Mouse (Mus musculus) frontal cortex, adult (tissue): ENCODE data around the gene Trim7.
"Not testable (repeated sequence)": the region's sequence is repeated elsewhere in the genome, so short reads cannot be mapped to it uniquely, and the experiment has no call there.

Experiments
- ATAC-seq: cut with Nextera tagmentation; 2 replicates; pipeline ENCODE4 v1.9.2; 2017; ENCODE audit warnings: mild to moderate bottlenecking, moderate library complexity, mixed read lengths; ENCODE audit not compliant: low TSS enrichment

Trim7 gene

DNA sequence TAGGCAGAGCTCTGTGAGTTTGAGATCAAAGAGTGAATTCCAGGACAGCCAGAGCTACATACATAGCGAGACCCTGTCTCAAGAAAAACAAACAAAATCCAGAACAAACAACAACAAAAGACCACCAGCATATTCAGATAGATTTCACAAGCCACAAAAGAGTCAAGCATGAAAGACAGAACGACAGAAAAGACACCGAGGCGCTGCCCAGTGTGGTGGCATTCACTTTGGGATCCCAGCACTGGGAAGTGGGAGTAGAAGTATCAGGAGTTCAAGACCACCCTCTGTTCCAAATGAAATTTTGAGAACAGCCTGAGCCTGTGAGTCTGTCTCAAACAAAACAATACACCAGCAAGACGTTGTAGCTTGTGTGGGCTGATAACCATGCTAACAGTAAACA lies 20.9 kb downstream of the Trim7 start:
- no peak for ATAC-seq

DNA sequence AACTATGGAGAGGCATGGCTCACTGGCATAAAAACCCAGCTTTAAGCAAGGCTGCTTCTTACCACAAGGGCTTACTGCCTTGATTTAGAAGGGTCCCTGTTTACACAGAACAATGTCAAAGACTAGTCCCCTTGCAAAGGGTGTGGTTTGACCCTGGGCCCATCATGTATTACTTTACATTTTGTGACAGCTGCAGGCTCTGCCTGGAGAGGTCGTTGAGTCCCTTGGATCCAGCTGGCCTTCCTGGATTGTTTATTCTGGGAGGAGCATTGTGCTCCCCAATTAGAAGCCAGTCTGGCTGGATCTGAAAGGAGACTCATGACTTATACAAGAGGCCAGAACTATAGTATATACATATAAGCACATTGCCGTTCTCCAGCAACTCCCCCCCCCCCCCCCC lies 24.3 kb downstream of the Trim7 start:
- ATAC-seq = no peak

DNA sequence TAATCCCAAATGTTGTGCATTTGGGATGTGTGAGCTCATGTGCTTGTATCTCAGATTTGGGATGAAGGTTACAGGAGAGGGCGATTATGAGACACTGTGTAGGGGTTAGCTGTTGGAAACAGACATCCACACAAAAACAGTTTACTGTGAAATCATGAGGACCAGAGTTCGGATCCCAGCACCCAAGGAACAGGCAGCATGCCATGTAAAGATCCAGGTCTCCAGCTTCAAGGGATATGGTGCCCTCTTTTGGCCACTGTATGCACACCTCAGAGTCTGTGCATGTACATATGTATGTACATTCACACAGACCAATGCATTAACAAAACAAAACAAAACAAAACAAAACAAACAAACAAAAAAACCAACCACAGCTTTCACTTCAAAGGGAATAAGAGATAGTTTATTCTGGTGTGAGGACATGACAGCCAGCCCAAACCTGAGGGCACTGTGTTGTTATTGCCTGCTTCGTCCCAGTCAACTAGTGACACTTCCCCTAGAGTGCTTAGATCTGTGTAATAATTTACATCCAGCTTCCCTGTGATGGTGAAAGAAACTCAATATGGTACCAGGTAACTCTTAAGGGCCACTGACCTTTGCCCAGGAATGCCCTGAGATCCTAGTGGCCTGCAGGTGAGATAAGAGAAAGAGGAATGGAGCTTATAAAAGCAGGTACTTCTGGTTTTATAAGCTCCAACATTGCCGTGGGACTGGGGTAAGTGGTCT lies 25.5 kb downstream of the Trim7 start:
- ATAC-seq = no peak

DNA sequence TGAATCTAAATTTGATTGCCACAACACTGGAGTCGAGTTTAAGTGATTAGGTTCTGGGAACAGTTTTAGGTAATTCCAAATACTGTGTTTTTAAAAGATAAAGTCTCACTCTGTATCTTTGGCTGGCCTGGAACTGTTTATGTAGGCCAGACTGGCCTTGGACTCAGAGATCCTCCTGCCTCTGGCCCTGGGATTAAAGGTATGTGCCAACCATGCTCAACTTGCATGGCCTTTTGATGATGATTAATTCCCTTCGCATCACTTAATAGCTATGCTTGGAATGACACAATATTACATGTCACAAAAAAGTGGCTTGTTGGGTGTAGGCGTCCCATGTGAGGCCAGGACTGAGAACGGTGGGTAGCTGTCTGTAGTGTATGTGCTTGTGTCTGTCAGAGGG lies 26.2 kb downstream of the Trim7 start:
- no peak for ATAC-seq

DNA sequence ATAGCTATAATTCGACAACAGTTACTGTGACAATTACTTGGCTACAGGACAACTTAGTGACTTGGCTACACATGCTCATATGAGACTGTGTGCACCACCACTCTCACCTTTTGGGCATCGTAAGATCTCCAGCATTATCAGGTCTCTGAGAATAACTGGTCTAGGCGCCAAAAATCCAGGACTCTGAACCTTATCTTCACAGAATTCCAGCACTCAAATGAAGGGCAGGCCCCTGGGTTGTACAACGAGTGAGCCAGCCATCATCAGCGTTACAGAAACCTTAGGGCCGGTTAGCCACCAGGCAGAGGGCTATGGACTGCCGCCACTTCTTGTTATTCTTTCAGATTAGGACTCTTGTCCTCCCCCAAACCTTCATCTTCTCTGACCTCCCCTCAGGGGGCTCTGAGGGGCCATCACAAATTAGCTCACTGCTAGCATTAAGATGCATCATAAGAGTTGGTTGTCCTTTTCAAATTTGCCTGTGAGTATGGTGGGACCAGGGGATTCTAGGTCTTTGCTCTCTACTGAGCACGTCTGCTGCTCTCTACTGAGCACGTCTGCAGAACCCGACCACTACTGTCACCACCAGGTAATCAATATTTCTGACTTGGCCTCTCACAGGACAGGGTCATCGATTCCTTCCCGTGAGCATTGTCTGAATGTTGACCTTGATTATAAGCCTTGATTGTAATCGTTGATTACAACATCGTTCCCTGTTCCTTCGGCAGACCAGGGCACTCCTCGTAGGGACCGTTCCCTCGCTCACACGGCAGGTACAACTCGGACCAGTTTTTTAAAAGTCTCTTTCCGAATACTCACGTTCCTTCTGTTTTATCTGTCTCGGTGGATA lies 26.9 kb downstream of the Trim7 start:
- ATAC-seq = peak; percentile 27; the same call in 1 of the 2 replicates

DNA sequence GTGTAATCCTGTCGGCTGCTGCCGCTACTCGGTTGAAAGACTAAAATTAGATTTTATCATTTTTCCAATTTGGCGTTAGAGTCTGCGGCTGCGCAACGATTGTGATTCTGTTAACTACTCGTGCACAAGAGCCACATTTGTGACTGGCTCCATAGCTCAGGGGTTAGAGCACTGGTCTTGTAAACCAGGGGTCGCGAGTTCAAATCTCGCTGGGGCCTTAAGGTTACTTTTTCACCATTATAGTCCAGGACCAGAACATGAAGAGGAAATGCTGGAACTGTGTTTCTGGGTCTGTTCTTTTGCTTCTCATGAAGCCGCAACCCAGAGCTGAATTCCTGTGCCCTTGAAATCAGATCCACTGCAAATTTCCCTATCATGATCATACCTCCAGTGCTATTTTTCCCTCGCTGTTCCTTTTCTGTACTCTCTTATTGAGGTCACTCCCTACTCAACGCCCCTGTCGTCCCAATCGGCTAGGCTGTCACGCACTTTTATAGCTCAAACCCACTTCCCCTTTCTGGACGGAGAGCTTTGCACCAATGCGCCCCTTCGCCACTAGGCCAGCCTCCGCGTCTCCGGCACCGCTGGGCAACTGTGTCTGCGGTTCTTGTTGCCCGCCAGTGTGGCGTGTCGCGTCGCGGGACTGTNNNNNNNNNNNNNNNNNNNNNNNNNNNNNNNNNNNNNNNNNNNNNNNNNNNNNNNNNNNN lies 27.7 kb downstream of the Trim7 start:
- peak; percentile 28 for ATAC-seq

DNA sequence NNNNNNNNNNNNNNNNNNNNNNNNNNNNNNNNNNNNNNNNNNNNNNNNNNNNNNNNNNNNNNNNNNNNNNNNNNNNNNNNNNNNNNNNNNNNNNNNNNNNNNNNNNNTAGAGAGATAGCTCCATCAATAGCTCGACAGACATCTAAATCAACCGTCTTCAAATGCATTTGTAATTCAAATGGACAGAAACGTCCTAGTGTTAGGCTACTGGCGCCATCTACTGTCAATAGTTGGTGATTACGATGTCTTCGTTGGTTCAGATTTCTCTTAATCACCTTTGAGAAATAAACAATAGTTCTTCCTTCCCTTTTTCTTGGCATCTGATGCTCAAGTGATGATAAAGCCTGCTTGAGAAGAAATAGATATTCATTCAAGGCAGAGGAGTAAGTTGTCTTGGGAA lies 33.1 kb downstream of the Trim7 start:
- ATAC-seq = 0 out of 2 replicates have a peak, but pooled peaks have one; percentile 16

DNA sequence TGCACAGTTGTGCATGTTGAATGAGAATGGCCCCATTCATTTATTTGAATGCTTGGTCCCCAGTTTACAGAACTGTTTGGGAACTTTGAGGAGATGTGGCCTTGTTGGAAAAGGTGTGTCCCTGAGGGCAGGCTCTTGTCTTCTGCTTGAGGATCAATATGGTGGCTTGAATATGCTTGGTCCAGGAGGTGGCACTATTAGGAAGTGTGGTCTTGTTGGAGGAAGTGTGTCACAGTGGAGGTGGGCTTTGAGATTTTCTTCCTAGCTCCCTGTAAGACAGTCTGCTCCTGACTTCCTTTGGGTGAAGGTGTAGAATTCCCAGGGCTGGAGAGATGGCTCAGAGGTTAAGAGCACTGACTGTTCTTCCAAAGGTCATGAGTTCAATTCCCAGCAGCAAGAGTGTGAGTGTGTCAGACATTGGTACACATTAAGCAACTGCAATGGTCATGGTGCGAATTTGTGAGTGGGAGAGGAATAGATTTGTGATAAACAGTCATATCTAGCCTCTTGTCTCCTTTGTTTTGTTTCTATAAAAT lies 36.9 kb downstream of the Trim7 start:
- no peak for ATAC-seq

DNA sequence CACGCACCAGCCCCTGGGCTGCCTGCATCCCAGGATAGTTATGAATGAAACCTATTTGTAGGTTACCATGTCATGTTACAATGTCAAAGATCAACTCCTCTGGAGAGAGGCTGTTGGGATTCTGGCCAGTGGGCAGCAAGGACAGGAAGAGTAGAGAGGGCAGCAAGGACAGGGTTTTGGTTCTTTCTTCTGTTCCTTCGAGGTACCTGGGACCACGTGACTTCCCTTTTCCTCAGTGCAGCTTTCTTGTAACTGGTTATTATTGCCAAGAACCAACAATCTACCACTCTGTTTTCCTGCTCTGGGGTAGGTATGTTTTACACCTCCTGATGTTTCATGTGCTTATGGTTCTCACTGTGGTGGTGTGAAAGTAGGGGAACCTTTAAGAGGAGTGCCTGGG lies 37.9 kb downstream of the Trim7 start:
- ATAC-seq = no peak

DNA sequence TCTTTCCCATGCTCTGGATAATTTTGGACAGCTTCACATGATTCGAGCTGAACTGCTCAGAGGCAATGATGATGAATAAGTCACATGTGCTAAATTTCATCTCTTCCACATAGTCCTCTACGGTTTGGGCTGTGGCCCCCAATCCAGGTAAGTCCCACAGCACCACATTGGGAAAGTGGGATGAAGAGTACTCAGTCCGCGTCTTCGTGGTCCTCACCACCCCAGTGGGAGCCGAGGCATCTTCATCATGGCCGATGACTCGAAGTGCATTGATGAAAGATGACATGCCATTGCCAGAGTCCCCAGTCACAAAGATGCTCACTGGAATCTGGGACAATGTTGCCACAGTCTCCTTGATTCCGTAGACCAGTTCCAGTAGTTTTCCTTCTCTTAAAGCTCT lies 40.5 kb downstream of the Trim7 start:
- ATAC-seq = no peak

DNA sequence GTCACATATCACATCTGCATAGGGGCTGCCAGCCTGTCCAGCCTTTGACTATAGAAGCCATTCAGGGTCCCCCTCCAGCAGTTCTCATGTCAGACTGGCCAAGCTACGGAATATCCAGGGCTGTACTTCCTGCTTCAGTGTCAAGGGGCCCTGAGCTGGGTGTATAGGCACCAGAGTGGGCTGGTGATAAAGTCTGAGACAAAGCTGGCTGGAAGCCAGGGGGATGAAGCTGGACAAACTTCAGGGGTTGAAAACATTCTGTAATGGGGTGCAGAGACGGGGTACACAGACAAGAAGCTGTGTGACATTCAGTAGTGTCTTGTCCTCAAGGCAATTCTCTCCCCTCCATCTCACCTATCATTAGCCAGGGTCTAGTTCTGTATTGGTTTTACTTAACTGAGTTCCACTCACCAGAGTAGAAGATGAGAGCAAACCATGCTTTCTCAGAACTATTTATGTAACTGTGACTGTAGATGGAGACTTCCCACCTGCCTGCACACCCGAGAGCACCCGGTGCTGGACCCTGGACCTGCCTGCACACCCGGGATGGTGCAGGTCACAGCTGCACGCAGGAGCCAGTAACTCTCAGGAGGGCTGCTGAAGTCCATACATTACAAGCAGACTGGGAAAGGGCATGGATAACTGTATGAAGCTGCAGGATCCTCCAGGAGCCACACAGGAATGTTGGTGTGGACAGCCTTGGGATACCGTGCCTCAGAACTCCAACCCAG lies 43.6 kb downstream of the Trim7 start:
- ATAC-seq = no peak

DNA sequence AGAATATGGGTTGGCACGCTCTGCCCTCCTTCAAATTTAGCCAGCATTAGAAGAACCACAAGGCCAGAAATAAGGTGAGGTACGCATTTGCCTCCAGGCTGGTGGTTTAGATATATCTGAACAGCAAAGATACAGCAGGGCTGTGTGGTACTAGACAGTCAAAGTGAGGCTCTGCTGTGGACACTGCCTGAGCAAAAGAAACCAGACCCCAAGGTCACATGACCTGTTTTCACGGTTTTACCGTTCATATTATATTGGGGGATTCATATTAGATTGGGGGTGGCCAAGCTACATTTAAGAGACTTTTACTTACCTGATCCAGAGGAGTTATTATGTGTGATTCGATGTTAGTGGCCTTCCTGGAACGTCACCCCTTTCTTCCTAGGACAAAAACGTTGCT lies 44.8 kb downstream of the Trim7 start:
- no peak for ATAC-seq

DNA sequence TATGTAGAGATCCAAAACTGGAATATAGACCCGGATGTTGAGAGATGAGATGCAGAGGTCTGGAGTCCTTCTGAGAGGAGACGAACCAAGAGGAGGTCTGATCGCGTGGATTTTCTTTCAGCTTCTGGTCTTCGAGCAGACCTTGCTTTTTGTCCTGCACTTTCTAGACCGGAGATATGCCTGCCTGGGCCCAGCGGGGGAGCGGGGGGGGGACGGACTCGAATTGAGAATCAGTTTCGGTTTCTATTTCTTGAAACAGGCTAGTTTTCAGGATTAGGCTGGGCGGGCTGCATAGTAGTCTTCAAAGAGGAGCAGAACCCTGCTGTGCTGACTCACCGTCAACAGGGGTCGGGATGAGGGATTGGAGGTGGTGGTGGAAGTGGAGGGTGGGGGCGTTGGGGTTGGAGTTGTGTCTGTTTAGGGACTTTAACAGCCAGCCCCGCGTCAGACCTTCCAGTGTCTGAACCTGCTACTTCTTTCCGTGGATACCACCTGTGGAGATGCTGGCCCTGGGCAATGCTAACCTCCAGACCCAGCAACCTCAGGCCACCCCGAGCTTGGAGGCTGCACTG lies 45.3 kb downstream of the Trim7 start, which contains the start of gene Irgm1:
Gene Irgm1, minus strand, starts transcription at position 483 of the 572 bp plus-strand sequence.
- peak; percentile 53 for ATAC-seq

DNA sequence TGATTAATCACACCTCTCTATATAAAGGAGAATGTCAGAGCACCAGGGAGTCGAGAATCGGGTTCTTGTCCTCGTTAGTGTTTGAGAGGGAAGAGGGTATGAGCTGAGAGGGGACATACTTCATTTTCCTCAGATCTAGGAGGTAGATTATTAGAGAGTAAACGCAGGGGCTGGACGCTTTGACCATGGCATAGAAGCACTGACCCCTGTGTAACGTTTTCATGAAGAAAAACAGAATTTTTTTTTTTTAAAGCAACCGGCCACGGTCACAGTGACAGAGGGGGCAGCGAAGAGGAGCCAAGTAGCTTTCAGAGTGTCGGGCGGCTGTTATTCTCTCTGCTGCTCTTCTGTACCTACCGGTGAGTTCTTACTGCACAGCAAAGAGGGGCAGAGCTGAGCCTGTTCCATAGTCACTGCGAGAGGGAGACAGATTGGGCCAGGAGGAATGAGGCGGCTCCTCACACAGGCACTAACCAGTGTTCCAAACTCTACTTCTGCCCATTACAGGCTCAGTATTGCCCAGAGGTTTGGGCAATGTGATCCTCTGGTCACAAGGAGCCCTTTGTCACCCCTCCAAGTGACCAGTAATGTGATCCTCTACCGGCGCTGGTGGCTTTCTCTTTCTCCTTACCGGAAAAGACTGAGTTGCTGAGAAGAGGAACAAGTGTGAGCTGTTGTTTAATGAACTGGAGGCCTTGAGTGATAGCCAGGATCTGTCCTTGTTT lies 46.0 kb downstream of the Trim7 start:
- peak; percentile 71 for ATAC-seq

DNA sequence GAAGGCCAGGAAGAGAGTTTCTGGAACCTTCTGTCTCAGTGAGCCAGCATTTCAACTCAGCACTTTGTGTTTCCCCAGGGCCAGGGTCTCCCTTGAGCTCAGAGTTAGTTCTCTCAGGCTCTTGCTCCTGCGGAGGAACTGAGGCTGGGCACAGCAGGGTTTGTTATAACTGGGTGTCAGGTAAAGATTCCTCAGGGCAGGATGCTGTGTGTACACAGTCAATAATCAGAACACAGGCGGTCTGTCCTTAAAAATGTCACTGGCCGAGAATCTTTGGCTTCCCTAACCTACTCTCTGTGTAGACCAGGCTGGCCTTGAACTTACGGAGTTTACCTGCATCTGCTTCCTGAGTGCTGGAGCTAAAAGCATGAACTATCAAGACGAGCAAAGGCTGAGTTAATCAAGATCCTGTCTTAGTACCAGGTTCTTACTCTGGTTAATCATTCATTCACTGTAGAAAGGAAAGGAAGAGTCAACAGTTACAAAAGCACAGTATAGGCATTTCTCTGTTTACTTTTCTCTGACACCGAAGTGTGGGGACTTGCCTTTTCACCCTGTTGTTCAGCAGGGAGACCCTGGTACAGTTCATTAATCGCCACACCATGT lies 46.9 kb downstream of the Trim7 start:
- ATAC-seq = no peak

DNA sequence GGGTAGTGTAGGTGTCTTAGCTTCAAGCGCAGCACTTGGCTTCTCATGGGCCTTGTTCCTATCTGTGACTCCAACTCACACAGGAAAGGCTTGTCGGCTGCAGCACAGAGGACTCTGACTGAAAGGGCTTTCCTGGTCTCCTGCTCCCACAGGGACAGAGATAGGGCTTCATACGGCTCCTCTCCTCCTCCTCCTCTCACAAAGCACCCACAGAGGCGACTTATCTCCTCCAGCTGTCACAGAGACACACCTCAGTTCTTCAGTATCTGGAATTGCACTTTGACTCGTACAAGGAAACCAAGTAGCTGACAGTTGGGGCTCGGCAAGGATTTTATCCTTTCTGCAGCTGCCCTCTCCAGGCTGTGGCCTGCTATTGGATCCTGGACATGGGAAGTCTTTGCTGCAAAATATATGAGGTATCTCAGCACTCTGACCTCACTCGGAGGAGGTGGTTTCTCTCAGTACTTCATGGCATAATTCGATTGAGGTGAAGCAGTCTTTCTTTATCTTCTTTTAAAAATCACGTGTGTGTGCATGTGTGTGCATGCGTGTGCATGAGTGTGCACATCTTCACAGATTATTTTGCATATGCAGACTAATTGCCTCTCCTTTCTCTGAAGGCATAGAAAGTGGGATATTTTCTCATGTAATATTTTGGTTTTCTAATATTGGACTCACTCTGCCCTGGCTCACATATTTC lies 47.8 kb downstream of the Trim7 start:
- ATAC-seq = no peak

DNA sequence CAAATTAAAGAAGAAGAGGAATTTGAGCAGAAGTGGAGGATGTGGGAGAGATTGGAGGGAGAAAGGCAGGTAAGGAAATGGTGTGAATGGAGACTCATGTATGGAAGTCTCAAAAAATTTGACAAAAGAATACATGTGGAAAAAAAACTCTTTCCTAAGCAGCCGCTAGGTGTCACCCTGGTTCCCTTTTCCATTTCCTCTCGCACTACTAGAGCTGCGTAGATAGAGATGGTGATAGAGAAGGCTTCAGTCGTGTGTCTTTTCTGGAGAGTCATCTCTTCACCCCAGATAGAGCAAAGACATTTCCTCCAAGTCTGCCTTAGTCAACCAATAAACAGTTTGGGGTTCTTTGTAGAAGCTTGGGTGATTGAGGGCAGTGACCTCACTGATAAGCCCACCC lies 48.5 kb downstream of the Trim7 start:
- peak; percentile 60 for ATAC-seq

DNA sequence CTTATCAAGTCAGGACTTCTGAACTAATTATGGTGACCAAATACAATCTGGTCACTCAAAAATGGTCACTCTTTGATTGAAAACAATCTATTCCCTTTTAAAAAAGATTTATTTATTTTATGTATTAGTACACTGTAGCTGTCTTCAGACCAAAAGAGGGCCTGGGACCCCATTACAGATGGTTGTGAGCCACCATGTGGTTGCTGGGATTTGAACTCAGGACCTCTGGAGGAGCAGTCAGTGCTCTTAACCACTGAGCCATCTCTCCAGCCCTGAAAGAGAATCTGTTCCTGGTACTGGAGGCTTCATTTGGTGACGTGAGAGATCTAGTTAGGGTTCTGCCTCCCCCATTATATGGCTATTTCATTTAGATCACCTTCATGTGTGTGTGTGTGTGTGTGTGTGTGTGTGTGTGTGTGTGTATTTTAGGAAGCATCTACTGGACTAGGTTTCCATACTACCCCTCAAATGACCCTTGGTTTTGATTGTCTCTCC lies 49.5 kb downstream of the Trim7 start:
- ATAC-seq = not testable (repeated sequence)

DNA sequence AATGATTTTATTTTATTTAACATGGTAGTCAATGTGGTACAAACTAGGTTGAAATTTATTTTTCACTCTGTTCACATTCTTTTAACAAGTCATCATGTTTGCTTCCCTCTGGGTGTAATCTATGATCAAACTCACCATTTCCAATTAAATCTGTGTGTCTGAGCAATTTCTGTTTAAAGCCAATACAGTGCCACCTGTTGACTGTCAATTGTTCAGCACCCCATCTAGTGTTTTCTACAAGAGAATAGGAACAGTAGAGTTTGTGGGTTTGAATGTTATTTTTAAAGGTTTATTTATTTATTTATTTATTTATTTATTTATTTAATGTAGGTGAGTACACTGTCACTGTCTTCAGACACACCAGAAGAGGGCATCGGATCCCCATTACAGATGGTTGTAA lies 50.7 kb downstream of the Trim7 start:
- ATAC-seq = no peak
